Mouse (Mus musculus) MEL (cell line): ENCODE measurements at regions not wholly inside any gene's neighbourhood (a gene's known extent, or its start where the extent isn't known, plus 50 kb on each side); places are given as distances from the start of the nearest gene placed in this dataset.

Experiments
- MYB ChIP-seq: IDR thresholded peaks from 2 replicates; pipeline ENCODE4 v1.6.1; 2011; ENCODE audit warnings: mild to moderate bottlenecking, low read depth, low read length, improper control_type of control experiment
- POLR2A ChIP-seq, 2 experiments: IDR thresholded peaks; 2 replicates each; pipeline ENCODE4 v1.6.1; 2011 to 2012; ENCODE audit warnings: low read length in 2 of 2, mild to moderate bottlenecking in 2 of 2, control low read depth in 1 of 2, improper control_type of control experiment in 1 of 2, low read depth in 1 of 2, moderate library complexity in 1 of 2; ENCODE audit not compliant: control insufficient read depth in 1 of 2, insufficient read depth in 1 of 2, poor library complexity in 1 of 2
- ZMIZ1 ChIP-seq: IDR thresholded peaks from 2 replicates; pipeline ENCODE4 v1.6.1; 2012; ENCODE audit warnings: low read depth, mild to moderate bottlenecking, inconsistent platforms, low read length, improper control_type of control experiment, moderate library complexity

GRCm38 (mm10) chr6:67165091-67165490, 72.9 kb upstream of the Serbp1 start:
- TF ChIP-seq MYB, result no peak
- TF ChIP-seq POLR2A (IDR thresholded peaks at IDR 0.05; ENCODE audit: control insufficient read depth in 1 of 2, insufficient read depth in 1 of 2, low read depth in 1 of 2, low read length in 2 of 2, poor library complexity in 1 of 2), result no peak
- no peak for TF ChIP-seq ZMIZ1
